Mouse (Mus musculus) lung, adult 2 months (tissue): Measurements from ENCODE around the gene Slc22a17. TPM values are rescaled to one million over a fixed set of nuclear protein-coding genes. Genes with fewer than 3 reads are reported as not detected.

ENCODE experiments used
- DNase-seq: peaks from one replicate; pipeline ENCODE4 v3.0.0; 2022
- H3K4me1 ChIP-seq: fragments of 200-500 bp; 2 replicates; pipeline ENCODE4 v1.6.1; 2011; ENCODE audit warnings: low read length; ENCODE audit not compliant: control insufficient read depth, insufficient read depth
- H3K4me3 ChIP-seq: fragments of 200-500 bp; replicated peaks from 2 replicates; pipeline ENCODE3; 2011; ENCODE audit warnings: low read depth, mild to moderate bottlenecking, control low read depth, low read length; ENCODE audit errors: extremely low read depth
- CTCF ChIP-seq: fragments of 200-500 bp; IDR thresholded peaks from 2 replicates; pipeline ENCODE4 v1.5.1; 2011; ENCODE audit warnings: mild to moderate bottlenecking, low read length, control low read depth; ENCODE audit not compliant: insufficient read depth
- POLR2A ChIP-seq: fragments of 200-500 bp; IDR thresholded peaks from 2 replicates; pipeline ENCODE4 v1.6.1; 2011; ENCODE audit warnings: low read depth, mild to moderate bottlenecking, control low read depth, low read length, borderline replicate concordance; ENCODE audit errors: extremely low read depth
- WGBS: fragments of 180-500 bp; shearing (Covaris S2); methylation state at CpG from one replicate; pipeline ENCODE4 v1.1.7; 2018; 5-methylcytosine and 5-hydroxymethylcytosine counted together
- polyA plus RNA-seq: library from polyadenylated mRNA; depleted of rRNA; stranded (reverse); fragments of >200 nt; gene quantifications from 2 replicates; pipeline ENCODE4 v1.2.3, GENCODE M21; 2012

Gene Slc22a17
- polyA plus RNA-seq, 1 experiment = 61.8 TPM

DNA sequence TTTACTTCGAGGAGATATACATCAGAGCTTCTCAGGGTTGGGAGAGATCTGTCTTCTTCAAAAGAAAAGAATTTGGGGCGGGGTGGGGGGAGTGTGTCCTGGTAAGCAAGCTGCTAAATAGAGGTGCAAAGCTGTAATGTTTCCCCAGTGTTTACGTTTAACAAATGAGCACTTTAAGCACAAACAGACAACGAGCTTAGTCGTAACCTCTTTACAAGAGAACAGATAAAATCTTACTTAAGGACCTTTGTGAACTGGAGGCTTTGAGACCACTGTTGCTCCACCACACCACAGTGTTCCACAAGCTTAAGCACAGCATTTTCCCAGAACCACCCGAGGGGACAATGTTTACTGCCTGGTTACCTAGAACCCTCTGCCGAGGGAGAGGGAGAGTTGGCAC lies 14.4 kb upstream of the Slc22a17 start:
- Histone ChIP-seq H3K4me1 (peaks cover 5% of the 10 kb centered on the region; the same call in 1 of the 2 replicates), H3K4me3 (no peak overlapping the region)
- 28% methylated on average over 7 of the region's 7 CpGs for WGBS
- no peak for TF ChIP-seq CTCF
- TF ChIP-seq POLR2A = no peak
- no peak for DNase-seq

DNA sequence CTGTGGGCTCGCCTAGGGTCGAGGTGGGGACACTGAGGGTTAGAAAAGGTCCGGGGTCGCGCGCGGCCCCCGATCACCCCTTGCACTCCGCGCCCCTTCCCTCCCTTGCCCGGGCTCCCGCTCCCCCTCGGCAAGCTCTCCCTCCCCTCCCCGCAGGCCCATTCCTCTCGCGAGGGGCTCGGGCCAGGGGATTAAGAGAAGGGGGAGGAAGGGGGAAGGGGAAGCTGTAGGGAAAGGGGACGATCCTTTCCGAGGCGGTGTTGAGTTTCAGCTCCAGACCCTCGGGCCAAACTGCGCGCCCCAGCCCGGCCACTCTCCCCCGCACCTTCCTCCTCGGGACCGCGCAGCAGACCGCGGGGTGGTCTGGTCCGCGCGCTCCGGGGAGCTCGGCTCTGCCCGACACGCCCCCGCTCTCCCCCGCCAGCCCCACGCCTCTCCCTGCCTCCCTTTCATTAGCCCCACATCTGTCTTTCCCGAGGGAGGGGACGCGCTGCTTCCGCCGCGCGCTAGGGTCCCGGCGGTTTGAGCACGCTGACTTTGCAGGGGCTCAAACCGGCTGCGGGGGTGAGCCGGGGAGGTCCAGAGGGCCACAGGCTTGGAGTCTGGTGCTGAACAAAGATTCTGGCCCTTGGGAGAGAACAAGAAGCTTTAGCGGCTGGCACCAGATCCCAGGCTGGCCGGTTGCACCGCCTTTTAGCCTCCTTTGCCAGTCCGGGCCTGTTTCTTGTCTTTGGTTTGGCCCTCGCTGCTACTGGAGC lies 13.6 kb upstream of the Slc22a17 start:
- WGBS = under 1% methylated on average over 57 of the region's 58 CpGs
- H3K4me3 ChIP-seq = peak overlapping the region; percentile 48
- peak; percentile 29 for DNase-seq
- H3K4me1 ChIP-seq = peaks cover 5% of the 10 kb centered on the region; the same call in 1 of the 2 replicates
- TF ChIP-seq CTCF (no peak), POLR2A (no peak)

DNA sequence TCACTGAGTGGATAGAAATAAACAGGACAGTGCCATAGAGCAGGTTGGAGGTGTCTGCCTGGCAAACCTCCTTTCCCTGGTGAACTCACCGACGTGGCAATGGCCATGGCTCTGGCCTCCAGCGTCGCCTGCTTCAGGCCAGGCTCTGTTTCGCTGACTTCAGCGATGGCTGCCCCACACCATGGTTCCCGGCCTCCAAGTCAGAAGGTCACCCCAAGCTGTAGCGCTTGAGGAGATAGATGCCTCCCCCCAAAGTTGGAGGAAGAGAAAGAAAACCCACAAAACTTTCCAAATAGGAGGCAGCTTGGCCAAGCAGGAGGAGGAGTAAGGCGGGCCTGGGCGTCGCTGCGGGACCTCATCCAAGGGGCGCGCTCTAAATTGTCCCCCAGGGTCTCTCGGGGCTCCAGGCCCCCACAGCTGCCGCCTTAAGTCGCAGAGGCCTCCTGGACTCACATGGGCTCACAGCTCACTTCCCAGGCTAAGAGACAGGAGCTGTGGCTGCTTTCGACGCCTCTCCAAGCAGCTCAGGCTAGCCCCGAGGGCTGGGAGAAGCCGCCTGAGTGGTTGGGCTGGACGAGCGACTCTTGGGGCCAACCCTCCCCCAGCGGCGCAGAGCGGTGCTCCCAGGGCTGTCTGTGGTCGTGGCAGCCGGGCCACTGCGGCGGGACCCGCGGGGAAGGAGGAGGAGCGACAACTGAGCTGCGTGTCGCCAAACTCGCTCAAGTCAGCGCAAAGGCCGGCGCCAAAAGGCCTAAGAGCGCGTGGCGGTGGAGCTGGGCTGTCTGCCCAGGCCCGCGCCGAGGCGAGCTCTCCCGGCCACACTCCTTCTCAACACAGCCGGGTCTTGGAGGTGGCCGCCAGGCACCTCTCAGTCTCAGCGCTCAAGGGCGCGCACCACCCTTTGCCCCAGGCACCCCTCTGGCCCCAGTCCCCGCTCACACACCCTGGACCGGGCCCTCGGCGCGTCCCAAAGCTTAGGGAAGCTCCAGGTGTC lies 12.7 kb upstream of the Slc22a17 start, which contains the start of gene Efs:
Gene Efs, minus strand, starts transcription at position 778 of the 994 bp plus-strand sequence.
- Histone ChIP-seq H3K4me3 (peak within 1 kb of the TSS; percentile 48), H3K4me1 (peaks cover 5% of the 10 kb centered on the region; the same call in 1 of the 2 replicates)
- WGBS = 6% methylated on average over 57 of the region's 57 CpGs
- DNase-seq = peak; percentile 47
- 0 out of 2 replicates have a peak, but pooled peaks have one; percentile 4 for TF ChIP-seq POLR2A
- TF ChIP-seq CTCF = no peak

DNA sequence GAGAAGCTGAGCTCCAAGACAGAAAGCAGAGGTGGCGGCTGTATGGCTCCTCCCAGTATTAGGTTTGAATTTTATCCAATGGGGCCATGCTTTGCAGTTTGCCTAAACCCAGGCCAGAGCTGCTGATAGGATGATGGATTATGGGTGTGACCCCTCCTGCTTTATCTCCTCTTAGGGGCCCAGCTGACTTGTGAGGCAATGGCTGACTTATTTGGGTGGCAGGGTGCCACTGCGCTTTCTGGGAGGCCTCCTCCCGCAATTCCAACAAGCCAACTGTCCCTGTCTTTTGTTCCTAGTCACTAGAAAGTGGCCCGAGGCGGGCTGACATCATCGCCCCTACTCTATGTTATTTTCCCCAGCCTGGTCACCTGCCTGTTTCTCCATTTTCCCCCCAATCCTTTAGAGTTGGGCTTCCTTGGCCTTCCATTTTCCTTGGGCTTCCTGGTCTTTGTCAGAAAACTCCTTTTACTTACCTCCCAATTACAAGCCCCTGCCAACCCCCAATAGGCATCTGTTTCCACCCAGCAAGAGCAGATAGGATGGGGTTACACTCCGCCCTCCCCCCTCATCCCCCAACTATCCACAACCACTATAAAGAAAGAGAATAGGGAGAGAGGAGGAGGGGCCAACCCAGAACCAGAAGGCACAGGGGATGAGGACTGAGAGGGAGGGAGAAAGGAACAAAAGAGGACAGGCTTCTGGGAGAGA lies 11.9 kb upstream of the Slc22a17 start:
- peaks cover 5% of the 10 kb centered on the region; the same call in 1 of the 2 replicates for H3K4me1 ChIP-seq
- 54% methylated on average over 7 of the region's 7 CpGs for WGBS
- TF ChIP-seq CTCF = no peak
- no peak for TF ChIP-seq POLR2A
- DNase-seq = peak; percentile 13
- no peak overlapping the region for H3K4me3 ChIP-seq

DNA sequence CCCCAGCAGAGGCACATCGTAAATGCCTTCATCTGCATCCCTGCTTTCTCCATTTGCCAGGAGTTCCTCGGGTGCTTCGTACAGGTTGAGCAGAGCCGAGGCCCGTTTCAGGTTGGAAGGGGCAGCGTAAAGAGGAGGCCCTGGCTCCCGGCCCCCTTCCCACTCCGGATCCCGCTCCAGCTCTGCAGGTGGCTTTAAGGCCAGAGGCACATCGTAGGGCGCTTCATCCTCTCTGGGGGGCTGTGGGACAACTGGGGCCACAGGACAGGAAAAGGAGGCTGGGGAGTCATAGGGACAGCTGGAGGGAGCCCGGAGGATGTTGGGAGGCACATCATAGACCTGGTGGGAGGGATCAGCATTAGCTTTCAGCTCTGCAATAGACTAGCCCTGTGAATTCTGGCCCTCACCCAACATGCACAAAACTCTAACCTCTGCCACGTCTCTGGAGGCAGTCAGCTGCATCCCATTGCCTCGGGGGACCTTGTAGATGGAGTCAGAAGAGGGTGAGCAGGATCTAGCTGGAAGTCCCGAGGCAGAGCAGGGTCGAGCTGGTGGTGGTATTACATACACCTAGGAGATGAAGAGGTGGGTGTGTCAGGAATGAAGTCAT lies 7.2 kb upstream of the Slc22a17 start:
- H3K4me3 ChIP-seq = no peak overlapping the region
- DNase-seq = no peak
- H3K4me1 ChIP-seq = no peaks in the 10 kb centered on the region
- WGBS = 83% methylated on average over 16 of the region's 16 CpGs
- TF ChIP-seq CTCF (no peak), POLR2A (no peak)

DNA sequence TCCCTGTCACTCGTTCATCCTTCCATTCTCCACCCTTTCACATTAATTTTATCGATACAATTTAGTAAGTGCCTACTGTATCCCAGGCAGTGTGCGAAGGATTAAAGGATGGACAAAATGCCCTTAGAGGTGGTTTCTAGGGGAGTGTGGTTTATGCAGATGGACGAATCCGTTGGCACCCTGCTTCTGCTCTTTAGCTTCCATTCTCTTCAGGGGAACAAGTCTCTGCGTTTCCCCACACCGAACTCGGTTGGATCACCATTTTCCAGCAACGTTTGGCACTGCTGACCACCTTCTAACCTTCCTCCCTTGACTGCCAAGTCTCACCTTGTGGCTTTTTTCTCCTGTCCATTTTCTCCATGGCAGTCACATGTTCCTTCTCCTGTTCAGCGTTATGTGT lies 411 bp upstream of the Slc22a17 start:
- no peak for DNase-seq
- WGBS = 15% methylated on average over 10 of the region's 10 CpGs
- TF ChIP-seq CTCF (no peak), POLR2A (no peak)

DNA sequence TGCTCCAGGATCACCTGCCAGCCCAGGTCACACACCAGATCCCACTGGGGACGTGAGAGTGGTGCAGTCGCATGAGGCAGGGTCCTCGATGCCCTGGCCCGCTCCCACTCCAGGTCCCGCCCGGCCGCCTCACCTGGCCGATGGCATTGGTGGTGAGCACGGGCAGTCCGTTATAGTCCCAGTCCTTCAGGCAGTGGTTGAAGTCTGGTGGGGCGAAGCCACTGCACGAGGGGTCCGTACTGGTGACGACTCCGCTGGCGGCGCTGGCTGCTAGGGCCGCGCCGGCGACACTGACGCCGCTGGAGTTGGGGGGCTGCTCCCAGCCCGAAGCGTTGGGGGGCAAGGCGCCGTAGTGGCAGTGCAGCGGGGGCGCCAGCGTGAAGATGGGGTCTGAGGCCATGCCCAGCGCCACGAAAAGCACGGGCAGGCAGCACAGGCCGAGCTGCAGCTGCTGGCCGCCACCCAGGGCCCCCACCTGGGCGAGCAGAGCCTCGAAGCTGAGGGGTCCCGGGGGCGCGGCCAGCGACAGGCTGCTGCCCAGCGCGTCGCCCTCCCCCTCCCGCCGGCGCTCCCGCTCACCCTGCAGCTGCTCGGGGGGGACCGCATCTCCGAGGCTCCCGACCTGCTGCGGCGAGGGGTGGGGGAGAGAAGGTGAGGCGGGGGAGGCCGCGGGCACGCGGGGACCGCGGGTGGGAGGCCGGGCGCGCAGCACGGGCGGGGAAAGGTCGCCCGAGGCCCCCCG lies 652 bp downstream of the Slc22a17 start:
- no peak for DNase-seq

More for the DNA sequence above, 411 bp upstream of the Slc22a17 start:
- Histone ChIP-seq H3K4me3 (peak overlapping the region; percentile 70), H3K4me1 (peaks cover 4% of the 10 kb centered on the region)

DNA sequence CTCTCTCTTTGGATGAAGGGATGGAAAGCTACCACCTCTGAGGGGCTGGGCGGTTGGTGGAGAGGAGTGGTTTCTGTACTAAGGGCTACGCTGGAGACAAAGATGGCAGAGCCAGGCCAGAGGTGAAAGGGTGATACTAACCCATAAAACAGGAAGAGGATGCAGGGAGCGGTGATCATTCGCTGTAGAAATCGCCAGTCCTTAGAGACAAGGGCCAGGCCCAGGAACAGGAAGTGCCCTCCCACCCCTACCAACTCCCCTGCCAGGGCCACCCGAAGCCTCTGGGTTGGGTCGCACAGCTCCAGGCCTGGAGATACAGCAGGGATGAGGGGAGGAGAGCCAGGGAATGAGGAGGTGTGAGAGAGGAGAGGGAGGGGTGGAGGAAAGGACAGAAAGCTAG lies 4.2 kb downstream of the Slc22a17 start:
- WGBS = 60% methylated on average over 7 of the region's 7 CpGs
- DNase-seq = no peak
- Histone ChIP-seq H3K4me3 (no peak overlapping the region), H3K4me1 (peaks cover 4% of the 10 kb centered on the region)
- TF ChIP-seq POLR2A (no peak), CTCF (no peak)

More for the DNA sequence above, 652 bp downstream of the Slc22a17 start:
- Histone ChIP-seq H3K4me3 (peak overlapping the region; percentile 70), H3K4me1 (peaks cover 4% of the 10 kb centered on the region)
- WGBS = 6% methylated on average over 67 of the region's 69 CpGs
- no peak for TF ChIP-seq POLR2A
- no peak for TF ChIP-seq CTCF
